Mouse (Mus musculus) limb, embryonic 15.5 days (tissue): Measurements from ENCODE around the gene Mapk8. TPM values are rescaled to one million over a fixed set of nuclear protein-coding genes. Genes with fewer than 3 reads are reported as not detected.

Experiments
- ATAC-seq: fragments of 200-750 bp; cut with Nextera tagmentation; 2 replicates; pipeline ENCODE4 v1.8.0; 2017; ENCODE audit warnings: low read depth, moderate TSS enrichment; ENCODE audit not compliant: insufficient number of reproducible peaks, low FRiP score, low TSS enrichment
- H3K27ac ChIP-seq: fragments of 300-500 bp; sonication (generic); 2 replicates; pipeline ENCODE4 v1.5.1; 2015; ENCODE audit warnings: moderate library complexity, mild to moderate bottlenecking, inconsistent platforms
- H3K27me3 ChIP-seq: fragments of 300-500 bp; sonication (generic); 2 replicates; pipeline ENCODE4 v1.6.1; 2015; ENCODE audit warnings: inconsistent platforms
- H3K36me3 ChIP-seq: fragments of 300-500 bp; sonication (generic); 2 replicates; pipeline ENCODE4 v1.6.1; 2015; ENCODE audit warnings: inconsistent platforms
- H3K4me1 ChIP-seq: fragments of 300-500 bp; sonication (generic); 2 replicates; pipeline ENCODE4 v1.6.1; 2015; ENCODE audit warnings: inconsistent platforms
- H3K4me2 ChIP-seq: fragments of 300-500 bp; sonication (generic); 2 replicates; pipeline ENCODE4 v1.6.1; 2015; ENCODE audit warnings: mild to moderate bottlenecking, inconsistent platforms
- H3K4me3 ChIP-seq: fragments of 300-500 bp; sonication (generic); 2 replicates; pipeline ENCODE4 v1.5.1; 2015; ENCODE audit warnings: mild to moderate bottlenecking, inconsistent platforms
- H3K9ac ChIP-seq: fragments of 300-500 bp; sonication (generic); 2 replicates; pipeline ENCODE4 v1.6.1; 2015; ENCODE audit warnings: inconsistent platforms
- H3K9me3 ChIP-seq: fragments of 300-500 bp; sonication (generic); 2 replicates; pipeline ENCODE4 v1.6.1; 2016; ENCODE audit warnings: inconsistent platforms
- WGBS: fragments of 180-500 bp; shearing (Covaris S2); methylation state at CpG from one replicate; pipeline ENCODE4 v1.1.7; 2015; 5-methylcytosine and 5-hydroxymethylcytosine counted together
- polyA plus RNA-seq: library from polyadenylated mRNA; unstranded; fragments of >200 nt; fragmentation: Nextera tagmentation; extraction: Ambion mirVana; gene quantifications from 2 replicates; pipeline ENCODE4 v1.2.1, GENCODE M21; 2015

Mapk8 gene
- polyA plus RNA-seq, 1 experiment from 2014 or later: 14.8 TPM

- H3K4me3 ChIP-seq: no peak overlapping the region
- no peaks in the 10 kb centered on the region for H3K9me3 ChIP-seq
- H3K4me2 ChIP-seq: no peak overlapping the region
- H3K9ac ChIP-seq: no peak overlapping the region
- H3K36me3 ChIP-seq: peaks cover 28% of the 10 kb centered on the region
- H3K27ac ChIP-seq: no peak overlapping the region
- no peaks in the 10 kb centered on the region for H3K4me1 ChIP-seq
- ATAC-seq: no peak
- no peaks in the 10 kb centered on the region for H3K27me3 ChIP-seq
- WGBS: 80% methylated on average over 5 of the region's 5 CpGs
Observed at GRCm38 (mm10) chr14:33378723-33379122, 68.2 kb downstream of the Mapk8 start.

GRCm38 (mm10) chr14:33377211-33377610 lies 69.7 kb downstream of the Mapk8 start:
- no peaks in the 10 kb centered on the region for H3K4me1 ChIP-seq
- H3K4me2 ChIP-seq: no peak overlapping the region
- H3K36me3 ChIP-seq: peaks cover 16% of the 10 kb centered on the region; the same call in 1 of the 2 replicates
- H3K9me3 ChIP-seq: no peaks in the 10 kb centered on the region
- WGBS: 92% methylated on average over 3 of the region's 3 CpGs
- no peak overlapping the region for H3K4me3 ChIP-seq
- no peaks in the 10 kb centered on the region for H3K27me3 ChIP-seq
- no peak overlapping the region for H3K27ac ChIP-seq
- no peak overlapping the region for H3K9ac ChIP-seq
- no peak for ATAC-seq

- Histone ChIP-seq H3K27ac (no peak overlapping the region), H3K9me3 (no peaks in the 10 kb centered on the region), H3K9ac (no peak overlapping the region), H3K4me1 (peaks cover 5% of the 10 kb centered on the region), H3K27me3 (no peaks in the 10 kb centered on the region), H3K4me2 (no peak overlapping the region), H3K4me3 (no peak overlapping the region), H3K36me3 (0 out of 2 replicates have a peak, but pooled peaks cover 9% of the 10 kb centered on the region)
- no peak for ATAC-seq
- WGBS: 76% methylated on average over 1 of the region's 1 CpGs
Observed at GRCm38 (mm10) chr14:33374089-33374488, 72.9 kb downstream of the Mapk8 start.

GRCm38 (mm10) chr14:33373271-33373670 lies 73.7 kb downstream of the Mapk8 start:
- H3K4me1 ChIP-seq: peaks cover 5% of the 10 kb centered on the region
- WGBS: 32% methylated on average over 1 of the region's 1 CpGs

GRCm38 (mm10) chr14:33371248-33371647 lies 75.7 kb downstream of the Mapk8 start:
- no peak overlapping the region for H3K9ac ChIP-seq
- no peaks in the 10 kb centered on the region for H3K27me3 ChIP-seq
- H3K4me3 ChIP-seq: no peak overlapping the region
- H3K4me2 ChIP-seq: no peak overlapping the region
- H3K36me3 ChIP-seq: no peaks in the 10 kb centered on the region
- WGBS: 19% methylated on average over 3 of the region's 3 CpGs
- peaks cover 5% of the 10 kb centered on the region for H3K4me1 ChIP-seq
- no peak overlapping the region for H3K27ac ChIP-seq
- ATAC-seq: peak; percentile 41; the same call in 1 of the 2 replicates
- H3K9me3 ChIP-seq: no peaks in the 10 kb centered on the region

More at GRCm38 (mm10) chr14:33373271-33373670, 73.7 kb downstream of the Mapk8 start:
- no peak for ATAC-seq
- H3K9ac ChIP-seq: no peak overlapping the region
- H3K27me3 ChIP-seq: no peaks in the 10 kb centered on the region
- no peak overlapping the region for H3K27ac ChIP-seq
- H3K4me2 ChIP-seq: no peak overlapping the region
- H3K36me3 ChIP-seq: 0 out of 2 replicates have a peak, but pooled peaks cover 9% of the 10 kb centered on the region
- H3K4me3 ChIP-seq: no peak overlapping the region
- no peaks in the 10 kb centered on the region for H3K9me3 ChIP-seq

GRCm38 (mm10) chr14:33370056-33370455 lies 76.9 kb downstream of the Mapk8 start:
- Histone ChIP-seq H3K4me3 (no peak overlapping the region), H3K36me3 (no peaks in the 10 kb centered on the region), H3K27me3 (no peaks in the 10 kb centered on the region), H3K27ac (no peak overlapping the region), H3K9me3 (no peaks in the 10 kb centered on the region), H3K4me2 (peak overlapping the region; percentile 21), H3K4me1 (peaks cover 5% of the 10 kb centered on the region), H3K9ac (no peak overlapping the region)
- WGBS: 15% methylated on average over 7 of the region's 7 CpGs
- ATAC-seq: no peak

GRCm38 (mm10) chr14:33369375-33369774 lies 77.6 kb downstream of the Mapk8 start:
- 84% methylated on average over 12 of the region's 12 CpGs for WGBS
- no peaks in the 10 kb centered on the region for H3K9me3 ChIP-seq
- no peak for ATAC-seq
- peaks cover 5% of the 10 kb centered on the region for H3K4me1 ChIP-seq
- no peaks in the 10 kb centered on the region for H3K36me3 ChIP-seq
- H3K4me3 ChIP-seq: no peak overlapping the region
- no peak overlapping the region for H3K4me2 ChIP-seq
- no peaks in the 10 kb centered on the region for H3K27me3 ChIP-seq
- no peak overlapping the region for H3K9ac ChIP-seq
- no peak overlapping the region for H3K27ac ChIP-seq

- 82% methylated on average over 30 of the region's 30 CpGs for WGBS
Observed at GRCm38 (mm10) chr14:33366891-33367777, 79.8 kb downstream of the Mapk8 start.

GRCm38 (mm10) chr14:33364061-33364460 lies 82.9 kb downstream of the Mapk8 start:
- WGBS: 89% methylated on average over 2 of the region's 2 CpGs
- H3K9ac ChIP-seq: no peak overlapping the region

More at GRCm38 (mm10) chr14:33366891-33367777, 79.8 kb downstream of the Mapk8 start:
- H3K9ac ChIP-seq: no peak overlapping the region
- H3K9me3 ChIP-seq: no peaks in the 10 kb centered on the region
- H3K4me1 ChIP-seq: peaks cover 13% of the 10 kb centered on the region
- H3K27me3 ChIP-seq: peaks cover 3% of the 10 kb centered on the region; the same call in 1 of the 2 replicates
- ATAC-seq: no peak
- H3K4me2 ChIP-seq: no peak overlapping the region
- no peak overlapping the region for H3K27ac ChIP-seq
- no peaks in the 10 kb centered on the region for H3K36me3 ChIP-seq
- no peak overlapping the region for H3K4me3 ChIP-seq

GRCm38 (mm10) chr14:33363611-33364010 lies 83.3 kb downstream of the Mapk8 start:
- peaks cover 4% of the 10 kb centered on the region; the same call in 1 of the 2 replicates for H3K27me3 ChIP-seq
- no peaks in the 10 kb centered on the region for H3K36me3 ChIP-seq
- no peak overlapping the region for H3K4me2 ChIP-seq
- H3K9me3 ChIP-seq: no peaks in the 10 kb centered on the region
- peaks cover 8% of the 10 kb centered on the region; the same call in 1 of the 2 replicates for H3K4me1 ChIP-seq
- 82% methylated on average over 5 of the region's 5 CpGs for WGBS
- H3K27ac ChIP-seq: no peak overlapping the region
- H3K4me3 ChIP-seq: no peak overlapping the region
- no peak for ATAC-seq
- H3K9ac ChIP-seq: no peak overlapping the region

More at GRCm38 (mm10) chr14:33364061-33364460, 82.9 kb downstream of the Mapk8 start:
- Histone ChIP-seq H3K36me3 (no peaks in the 10 kb centered on the region), H3K9me3 (no peaks in the 10 kb centered on the region), H3K27ac (no peak overlapping the region), H3K4me3 (no peak overlapping the region), H3K4me2 (no peak overlapping the region), H3K27me3 (peaks cover 4% of the 10 kb centered on the region; the same call in 1 of the 2 replicates), H3K4me1 (peaks cover 8% of the 10 kb centered on the region; the same call in 1 of the 2 replicates)
- ATAC-seq: no peak

- no peak for ATAC-seq
- no peaks in the 10 kb centered on the region for H3K9me3 ChIP-seq
- H3K36me3 ChIP-seq: no peaks in the 10 kb centered on the region
- no peak overlapping the region for H3K4me2 ChIP-seq
- H3K27me3 ChIP-seq: peaks cover 4% of the 10 kb centered on the region; the same call in 1 of the 2 replicates
- no peak overlapping the region for H3K9ac ChIP-seq
- no peak overlapping the region for H3K27ac ChIP-seq
- 29% methylated on average over 10 of the region's 10 CpGs for WGBS
- H3K4me3 ChIP-seq: no peak overlapping the region
- H3K4me1 ChIP-seq: peaks cover 8% of the 10 kb centered on the region; the same call in 1 of the 2 replicates
Observed at GRCm38 (mm10) chr14:33362807-33363206, 84.2 kb downstream of the Mapk8 start.

- no peak for ATAC-seq
- Histone ChIP-seq H3K4me3 (no peak overlapping the region), H3K4me2 (no peak overlapping the region), H3K27ac (no peak overlapping the region), H3K9me3 (no peaks in the 10 kb centered on the region), H3K4me1 (peaks cover 8% of the 10 kb centered on the region; the same call in 1 of the 2 replicates), H3K27me3 (peaks cover 4% of the 10 kb centered on the region; the same call in 1 of the 2 replicates), H3K36me3 (no peaks in the 10 kb centered on the region), H3K9ac (no peak overlapping the region)
- 57% methylated on average over 14 of the region's 14 CpGs for WGBS
Observed at GRCm38 (mm10) chr14:33362122-33362521, 84.8 kb downstream of the Mapk8 start.
